Mouse (Mus musculus) lung, postnatal 10 days (tissue): ENCODE measurements at regions not wholly inside any gene's neighbourhood (a gene's known extent, or its start where the extent isn't known, plus 50 kb on each side); places are given as distances from the start of the nearest gene placed in this dataset.

Source experiments
- DNase-seq: peaks from one replicate; pipeline ENCODE4 v3.0.0; 2021

- DNase-seq, result no peak
Observed at GRCm38 (mm10) chr19:59646656-59647055, 188.5 kb downstream of the Emx2 start.

- no peak for DNase-seq
Observed at GRCm38 (mm10) chr19:59649421-59649820, 191.2 kb downstream of the Emx2 start.

- no peak for DNase-seq
Observed at GRCm38 (mm10) chr19:59650611-59651329, 192.6 kb downstream of the Emx2 start.

GRCm38 (mm10) chr19:59653631-59654367 lies 195.6 kb downstream of the Emx2 start:
- DNase-seq, result no peak

GRCm38 (mm10) chr19:59655321-59655720 lies 197.1 kb downstream of the Emx2 start:
- no peak for DNase-seq

- DNase-seq, result no peak
Observed at GRCm38 (mm10) chr19:59669793-59670192, 211.6 kb downstream of the Emx2 start.

GRCm38 (mm10) chr19:59673537-59673936 lies 215.4 kb downstream of the Emx2 start:
- no peak for DNase-seq

GRCm38 (mm10) chr19:59679191-59679590 lies 221.0 kb downstream of the Emx2 start:
- DNase-seq, result no peak

GRCm38 (mm10) chr19:59680356-59680755 lies 222.2 kb downstream of the Emx2 start:
- no peak for DNase-seq

GRCm38 (mm10) chr19:59684292-59684691 lies 226.1 kb downstream of the Emx2 start:
- no peak for DNase-seq

GRCm38 (mm10) chr19:59685826-59686717 lies 227.9 kb downstream of the Emx2 start:
- no peak for DNase-seq

- no peak for DNase-seq
Observed at GRCm38 (mm10) chr19:59687206-59687605, 229.0 kb downstream of the Emx2 start.

- DNase-seq, result no peak
Observed at GRCm38 (mm10) chr19:59687681-59688080, 229.5 kb downstream of the Emx2 start.

- DNase-seq, result no peak
Observed at GRCm38 (mm10) chr19:59691541-59692096, 233.4 kb downstream of the Emx2 start.

- DNase-seq, result no peak
Observed at GRCm38 (mm10) chr19:59697628-59698027, 239.5 kb downstream of the Emx2 start.

- no peak for DNase-seq
Observed at GRCm38 (mm10) chr19:59700187-59700586, 242.0 kb downstream of the Emx2 start.

- no peak for DNase-seq
Observed at GRCm38 (mm10) chr19:59707106-59707505, 236.3 kb downstream of the Rab11fip2 start.

GRCm38 (mm10) chr19:59709180-59709579 lies 234.3 kb downstream of the Rab11fip2 start:
- no peak for DNase-seq

GRCm38 (mm10) chr19:59715086-59715485 lies 228.4 kb downstream of the Rab11fip2 start:
- DNase-seq, result no peak

GRCm38 (mm10) chr19:59717813-59718483 lies 225.5 kb downstream of the Rab11fip2 start:
- no peak for DNase-seq

- no peak for DNase-seq
Observed at GRCm38 (mm10) chr19:59738541-59738940, 204.9 kb downstream of the Rab11fip2 start.

GRCm38 (mm10) chr19:59742946-59743345 lies 200.5 kb downstream of the Rab11fip2 start:
- peak; percentile 25 for DNase-seq
